Mouse (Mus musculus): ENCODE results near the gene Stard9.

The Stard9 gene

DNA sequence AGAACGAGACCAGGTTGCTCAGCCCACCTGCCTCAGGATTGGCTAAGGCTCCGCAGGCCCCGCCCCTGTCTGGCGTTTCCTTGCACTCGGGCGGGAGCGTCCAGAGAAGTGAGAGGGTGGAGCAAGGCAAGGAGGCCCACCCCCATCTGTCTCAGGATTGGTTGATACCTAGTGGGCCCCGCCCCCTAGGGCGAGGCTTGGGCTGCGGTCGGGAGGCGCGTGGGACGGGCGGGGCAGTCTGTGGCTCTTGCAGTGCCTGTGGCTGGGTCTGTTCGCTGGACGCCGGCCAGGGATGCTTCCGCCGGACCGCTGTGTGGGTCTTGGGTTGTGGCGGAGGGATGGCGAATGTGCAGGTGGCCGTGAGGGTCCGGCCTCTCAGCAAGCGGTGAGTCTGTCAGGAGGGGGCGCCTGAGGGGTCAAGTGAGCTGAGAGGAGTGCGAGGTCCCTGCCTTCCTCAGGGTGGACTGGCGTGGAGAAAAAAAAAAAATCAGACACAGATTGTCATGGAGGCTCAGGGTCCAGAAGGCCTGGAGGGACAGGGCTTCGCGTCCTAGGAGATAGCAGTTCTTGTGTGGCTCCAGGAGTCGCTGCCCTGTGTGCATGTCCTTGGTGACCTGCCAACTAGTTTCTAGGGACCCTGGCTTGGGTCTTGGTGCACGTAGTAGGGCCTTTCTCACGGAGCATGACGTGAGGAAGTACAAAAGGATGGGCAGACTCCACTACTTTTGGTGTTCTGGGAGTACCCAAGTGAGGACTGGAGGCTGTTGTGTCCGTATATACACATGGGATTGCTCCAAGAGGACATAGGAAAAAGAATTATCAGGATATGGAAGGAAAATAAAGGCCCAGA is at the start of gene Stard9:
Gene Stard9, plus strand, starts transcription at position 236 of the 850 bp plus-strand sequence.
- peak; percentile 99 for DNase-seq (ENCODE audit: low read depth, low spot score)

DNA sequence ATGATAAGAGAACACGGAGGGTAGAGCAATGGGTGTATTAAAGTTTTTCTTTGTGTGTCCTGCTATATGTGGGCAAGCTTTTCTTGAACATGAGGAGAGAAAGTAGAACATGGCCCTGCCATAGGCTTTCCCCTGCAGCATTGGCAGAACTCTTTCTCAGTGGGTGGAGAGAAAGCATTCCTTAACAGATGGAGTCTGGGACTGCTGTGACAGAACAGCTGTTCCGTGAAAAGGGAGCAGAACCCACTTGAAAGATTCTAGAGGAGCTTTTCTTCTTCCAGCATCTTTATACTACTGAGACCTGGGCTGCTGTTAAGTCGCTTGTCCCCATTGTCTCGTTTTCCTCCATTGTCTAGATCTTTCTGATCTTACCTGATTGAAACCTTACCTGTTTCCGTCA is 39.2 kb upstream of the Stard9 start:
- no peak for DNase-seq (ENCODE audit: low read depth, low spot score)

DNA sequence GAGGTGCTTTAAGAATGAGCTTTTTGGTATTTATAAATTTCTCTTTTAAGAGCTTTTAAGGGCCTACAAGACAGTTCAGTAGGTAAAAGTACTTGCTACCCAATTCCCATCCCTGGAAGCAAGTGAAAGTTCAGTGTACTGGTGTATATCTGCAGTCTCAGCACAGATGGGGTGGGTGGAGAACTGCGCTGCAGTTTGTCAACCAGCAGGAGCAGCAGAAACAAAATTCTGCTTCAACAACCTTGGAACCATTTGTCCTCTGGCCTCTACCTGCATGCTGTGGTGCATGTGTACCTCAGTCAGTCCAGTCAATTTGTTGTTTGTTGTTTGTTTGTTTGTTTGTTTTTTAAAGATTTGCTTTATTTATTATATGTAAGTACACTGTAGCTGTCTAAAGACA is 36.7 kb upstream of the Stard9 start:
- DNase-seq (ENCODE audit: low read depth, low spot score), result no peak

GRCm38 (mm10) chr2:120597734-120598133 is 31.2 kb upstream of the Stard9 start:
- DNase-seq (ENCODE audit: low read depth, low spot score), result no peak

- DNase-seq (ENCODE audit: low read depth, low spot score), result no peak
These were observed 29.4 kb upstream of the Stard9 start for GRCm38 (mm10) chr2:120599506-120599905.

DNA sequence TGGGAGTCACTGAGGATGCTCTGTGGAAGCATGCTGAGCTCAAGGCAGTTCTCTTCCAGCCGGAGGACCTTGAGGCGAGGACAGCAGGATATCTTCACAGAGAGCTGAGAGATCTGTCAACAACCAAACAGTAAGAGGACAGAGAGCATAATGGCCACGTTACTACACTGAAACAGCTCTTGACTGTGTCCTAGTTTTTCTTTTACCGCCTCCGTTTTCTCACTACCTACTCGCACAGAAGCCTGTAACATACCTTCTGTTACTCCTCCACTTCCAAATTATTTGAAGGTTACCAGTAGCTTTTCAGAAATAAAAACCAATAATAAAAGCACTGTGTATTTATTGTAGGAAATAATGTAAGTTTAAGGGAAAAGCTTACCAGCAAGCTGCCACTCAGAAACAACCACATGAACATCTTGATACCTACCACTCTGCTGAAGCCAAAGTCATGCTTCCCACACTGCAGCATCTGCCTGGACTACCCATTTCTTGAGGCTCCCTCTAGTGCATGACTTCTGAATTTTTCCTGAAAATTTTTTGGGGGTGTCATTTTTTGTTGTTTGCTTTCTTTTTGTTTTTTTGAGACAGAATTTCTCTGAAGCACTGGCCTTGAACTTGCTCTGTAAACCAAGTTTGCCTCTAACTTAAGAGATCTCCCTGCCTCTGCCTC is 22.8 kb upstream of the Stard9 start:
- DNase-seq (ENCODE audit: low read depth, low spot score), result no peak

GRCm38 (mm10) chr2:120608830-120609723 is 19.8 kb upstream of the Stard9 start, which contains the start of the genes Haus2 and Lrrc57:
Gene Haus2, plus strand, starts transcription at chr2:120609383.
Gene Lrrc57, minus strand, starts transcription at chr2:120609520.
- DNase-seq (ENCODE audit: low read depth, low spot score), result peak; percentile 83

DNA sequence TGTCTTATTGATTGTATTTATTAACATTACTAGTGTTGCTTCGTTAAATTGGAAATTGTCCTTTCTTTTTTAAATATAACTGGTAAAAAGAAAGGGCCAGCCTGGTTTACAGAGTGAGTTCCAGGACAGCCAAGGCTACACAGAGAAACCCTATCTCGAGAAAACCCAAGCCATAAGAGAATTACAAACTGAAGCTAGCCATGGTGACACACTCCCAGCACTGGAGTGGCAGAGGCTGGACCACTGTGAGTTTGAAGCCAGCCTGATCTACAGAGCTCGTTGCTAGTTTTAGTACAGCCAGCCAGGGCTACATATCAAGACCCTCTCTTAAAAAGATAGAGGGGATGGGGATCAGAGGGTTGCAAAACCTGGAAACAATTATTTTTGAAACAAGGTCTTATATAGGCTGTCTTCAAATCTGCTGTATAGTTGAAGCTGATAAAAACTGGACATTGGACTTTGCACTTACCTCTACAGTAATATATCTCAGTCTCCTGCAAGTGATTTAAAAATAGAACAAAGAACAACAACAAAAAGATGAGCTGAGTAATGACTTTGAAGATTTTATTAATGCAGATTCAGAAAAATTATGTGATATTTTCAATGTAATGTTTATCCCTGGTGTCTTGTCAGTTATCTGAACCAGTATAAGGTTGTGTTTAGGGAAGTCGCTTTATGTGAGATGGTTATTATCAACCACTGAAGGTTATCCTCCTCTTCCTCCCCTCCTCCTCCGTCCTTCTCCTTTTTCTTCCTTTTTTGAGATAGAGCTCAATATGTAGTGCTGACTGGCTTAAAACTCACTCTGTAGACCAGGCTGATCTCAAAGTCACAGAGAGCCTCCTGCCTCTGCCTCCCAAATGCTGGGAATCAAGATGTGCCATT is 12.4 kb upstream of the Stard9 start:
- DNase-seq (ENCODE audit: low read depth, low spot score), result no peak

GRCm38 (mm10) chr2:120619538-120619937 is 9.4 kb upstream of the Stard9 start:
- DNase-seq (ENCODE audit: low read depth, low spot score), result no peak

DNA sequence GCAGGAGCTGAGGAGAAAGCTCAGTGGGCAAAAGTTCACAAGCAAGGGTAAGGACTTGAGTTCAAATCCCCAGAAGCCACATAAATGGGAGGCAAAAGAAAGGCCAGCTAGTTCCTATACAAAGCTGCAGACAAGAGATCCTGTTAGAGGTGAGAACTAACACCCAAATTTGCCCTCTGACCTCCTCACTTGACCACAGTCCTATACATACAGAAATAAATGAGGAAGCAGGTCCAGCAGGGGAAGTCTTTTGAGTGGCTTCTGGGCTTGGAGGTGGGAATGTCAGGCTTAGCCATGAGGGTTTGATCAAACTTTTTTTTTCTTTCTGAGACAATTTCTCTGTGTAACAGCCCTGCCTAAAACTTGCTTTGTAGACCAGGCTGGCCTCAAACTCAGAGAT is 6.0 kb upstream of the Stard9 start:
- no peak for DNase-seq (ENCODE audit: low read depth, low spot score)

DNA sequence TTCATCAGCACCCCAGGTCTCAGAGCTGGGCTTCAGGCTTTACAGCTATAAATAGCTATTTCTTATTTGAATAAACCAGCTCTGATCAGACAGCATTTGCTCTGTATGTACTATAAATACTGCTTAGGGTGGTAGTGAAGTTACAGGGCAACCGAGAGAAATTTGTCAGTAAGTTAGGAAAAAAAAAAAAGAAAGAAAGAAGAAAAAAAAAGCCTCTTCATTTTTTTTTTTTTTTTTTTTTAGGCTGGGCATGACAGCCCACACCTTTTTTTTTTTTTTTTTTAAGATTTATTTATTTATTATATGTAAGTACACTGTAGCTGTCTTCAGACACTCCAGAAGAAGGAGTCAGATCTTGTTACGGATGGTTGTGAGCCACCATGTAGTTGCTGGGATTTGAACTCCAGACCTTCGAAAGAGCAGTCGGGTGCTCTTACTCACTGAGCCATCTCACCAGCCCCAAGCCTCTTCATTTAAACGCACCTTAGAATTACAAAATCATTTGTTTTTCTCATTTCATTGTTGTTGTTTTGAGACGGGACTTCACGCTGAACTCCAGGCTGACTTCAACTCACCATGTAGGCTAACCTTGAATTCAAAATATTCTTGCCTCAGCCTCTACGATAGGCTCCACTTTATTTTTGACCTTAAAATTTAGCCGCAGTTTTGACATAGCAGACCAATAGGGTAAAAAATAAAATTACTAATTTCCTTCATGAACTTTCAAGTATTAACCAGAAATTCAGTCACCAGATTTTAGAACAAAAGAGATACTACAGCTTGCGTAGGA is 650 bp upstream of the Stard9 start:
- DNase-seq (ENCODE audit: low read depth, low spot score), result no peak

DNA sequence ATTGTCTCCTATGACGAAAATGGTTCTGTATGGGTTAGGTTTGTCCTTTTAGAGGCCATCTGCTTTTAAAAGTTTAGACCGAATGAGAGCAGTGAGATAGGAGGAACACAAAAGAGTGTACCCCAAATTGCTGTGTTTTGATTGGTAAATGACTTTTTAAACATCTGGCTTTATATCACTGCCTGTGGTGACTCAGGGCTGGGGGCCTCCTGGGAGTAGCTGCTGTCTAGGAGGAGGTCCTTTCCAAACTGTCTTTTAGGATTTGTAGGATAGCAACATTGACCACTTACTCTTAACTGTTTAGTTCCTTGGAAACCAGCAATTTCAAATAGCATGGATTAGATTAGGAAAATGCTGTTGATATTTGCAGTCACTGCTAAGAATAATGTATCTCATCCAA is 1.3 kb downstream of the Stard9 start:
- no peak for DNase-seq (ENCODE audit: low read depth, low spot score)

DNA sequence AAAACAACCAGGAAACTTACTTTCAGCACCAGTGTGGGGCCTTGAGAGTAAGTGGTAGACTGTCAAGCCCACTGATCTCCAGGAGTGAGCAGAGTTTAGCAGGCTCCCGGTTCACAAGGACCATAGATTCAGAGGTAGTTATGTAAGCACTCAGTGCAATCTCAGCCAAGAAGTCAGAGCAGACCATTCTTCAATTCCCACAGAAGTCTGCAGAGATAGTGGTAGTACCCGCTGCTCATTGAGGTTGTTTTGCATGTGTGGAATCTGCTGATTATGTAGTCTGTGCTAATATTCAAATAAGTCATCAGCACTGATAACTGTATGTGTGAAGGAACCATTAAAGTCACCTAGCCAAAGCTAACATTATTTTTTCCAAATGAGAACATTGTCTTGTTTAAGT is 1.7 kb downstream of the Stard9 start:
- no peak for DNase-seq (ENCODE audit: low read depth, low spot score)

GRCm38 (mm10) chr2:120631521-120631920 is 2.6 kb downstream of the Stard9 start:
- peak; percentile 60 for DNase-seq (ENCODE audit: low read depth, low spot score)

GRCm38 (mm10) chr2:120631957-120632356 is 3.0 kb downstream of the Stard9 start:
- DNase-seq (ENCODE audit: low read depth, low spot score), result no peak

GRCm38 (mm10) chr2:120640835-120641234 is 11.9 kb downstream of the Stard9 start:
- DNase-seq (ENCODE audit: low read depth, low spot score), result no peak

- no peak for DNase-seq (ENCODE audit: low read depth, low spot score)
These were observed 14.9 kb downstream of the Stard9 start for GRCm38 (mm10) chr2:120643836-120644235.

DNA sequence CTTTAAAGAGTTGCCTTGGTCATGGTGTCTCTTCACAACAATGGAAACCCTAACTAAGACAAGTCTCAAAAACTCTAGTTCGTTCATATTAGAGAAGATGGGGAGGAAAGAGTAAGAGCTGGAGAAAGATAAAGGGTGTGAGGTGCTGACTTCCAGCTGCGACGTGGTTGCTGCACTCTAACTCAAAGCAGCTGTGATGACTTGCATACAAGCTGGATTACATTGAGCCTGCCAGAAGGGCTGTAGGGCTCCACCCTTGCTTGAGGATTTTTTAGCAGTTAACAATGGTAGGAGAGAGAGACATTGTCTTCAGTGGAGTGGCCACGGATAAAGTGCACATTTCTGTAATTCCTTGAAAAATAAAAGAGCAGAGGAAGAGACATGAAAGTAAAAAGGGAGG is 17.9 kb downstream of the Stard9 start:
- no peak for DNase-seq (ENCODE audit: low read depth, low spot score)

DNA sequence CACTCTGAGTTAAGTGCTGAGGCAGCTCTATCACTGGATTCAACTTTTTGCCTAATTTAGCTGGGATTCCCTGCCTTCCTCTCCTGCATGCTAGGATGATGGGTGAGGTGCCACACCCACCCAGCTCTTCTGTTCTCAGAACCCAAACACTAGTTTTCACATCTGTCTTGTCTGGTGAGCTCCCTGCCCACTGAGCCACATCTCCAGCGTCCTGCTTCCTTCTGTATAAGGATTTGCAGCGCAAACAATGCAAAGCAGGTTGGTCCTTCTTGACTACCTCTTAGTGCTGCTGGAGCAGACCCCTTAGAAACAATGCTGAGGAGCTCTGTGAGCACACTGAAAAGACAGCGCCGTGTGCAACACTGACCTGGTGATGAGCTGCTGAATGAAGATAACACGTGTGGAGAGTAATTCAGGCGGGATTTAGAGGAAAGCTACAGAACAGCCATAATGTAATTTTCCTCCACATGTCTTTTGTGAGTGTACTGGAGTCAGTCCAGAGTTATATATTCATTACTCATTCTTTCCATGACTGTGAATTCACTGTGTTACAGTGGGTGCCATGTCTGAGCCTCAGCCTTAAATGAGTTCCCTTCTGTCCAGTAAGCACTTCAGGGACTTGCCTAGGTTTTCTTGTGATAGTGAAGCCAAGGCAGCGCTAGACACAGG is 23.5 kb downstream of the Stard9 start:
- DNase-seq (ENCODE audit: low read depth, low spot score), result no peak

GRCm38 (mm10) chr2:120652925-120653284 is 24.0 kb downstream of the Stard9 start:
- DNase-seq (ENCODE audit: low read depth, low spot score), result no peak

All from c-Kit-negative CD71-positive TER-119-positive erythroid progenitor cells, embryonic 14.5 days (primary cell).